Mouse (Mus musculus): ENCODE measurements around the gene Antxr2. TPM values are rescaled to one million over a fixed set of nuclear protein-coding genes. Genes with fewer than 3 reads are reported as not detected.
A peak's percentile ranks its signal among the peaks of the same experiment; 100 is the strongest.

The Antxr2 gene
- total and polyA plus RNA-seq, 3 experiments, result 3.6 to 4.0 (median 3.9) TPM

GRCm38 (mm10) chr5:98024545-98024944 lies 6.3 kb downstream of the Antxr2 start:
- H3K9ac ChIP-seq (ENCODE audit: insufficient read depth, low read depth), result no peak overlapping the region
- peaks cover 12 to 34% of the 10 kb centered on the region in 2 experiments for H3K4me1 ChIP-seq (ENCODE audit: control insufficient read depth in 1 of 2, insufficient read depth in 2 of 2)
- TF ChIP-seq CHD1 (IDR thresholded peaks at IDR 0.05; ENCODE audit: low read depth, low read length), result no peak
- TF ChIP-seq MEF2A (IDR thresholded peaks at IDR 0.05; ENCODE audit: borderline replicate concordance, low read depth, low read length), result no peak
- no peak for TF ChIP-seq UBTF (IDR thresholded peaks at IDR 0.05; ENCODE audit: low read depth, low read length)
- no peak for TF ChIP-seq RAD21 (IDR thresholded peaks at IDR 0.05; ENCODE audit: low read depth, low read length)
- TF ChIP-seq BHLHE40 (IDR thresholded peaks at IDR 0.05; ENCODE audit: low read depth, low read length), result no peak
- no peak for TF ChIP-seq USF2 (conservative IDR thresholded peaks at IDR 0.05; ENCODE audit: low read depth, low read length)
- no peak for TF ChIP-seq MXI1 (IDR thresholded peaks at IDR 0.05; ENCODE audit: low read depth, low read length)
- TF ChIP-seq POLR2A (IDR thresholded peaks at IDR 0.05; ENCODE audit: low read depth, low read length), result no peak
- no peak for TF ChIP-seq NRF1 (IDR thresholded peaks at IDR 0.05; ENCODE audit: low read depth, low read length)
- TF ChIP-seq MYC (IDR thresholded peaks at IDR 0.05; ENCODE audit: low read depth, low read length), result no peak
- TF ChIP-seq NELFE (IDR thresholded peaks at IDR 0.05; ENCODE audit: low read depth, low read length), result no peak
- no peak for TF ChIP-seq JUND (conservative IDR thresholded peaks at IDR 0.05; ENCODE audit: low read depth, low read length)
- TF ChIP-seq PAX5 (IDR thresholded peaks at IDR 0.05; ENCODE audit: low read length), result no peak
- TF ChIP-seq EP300 (IDR thresholded peaks at IDR 0.05; ENCODE audit: low read length), result no peak
- no peak for TF ChIP-seq IRF4 (IDR thresholded peaks at IDR 0.05; ENCODE audit: low read depth, low read length)
- H3K4me2 ChIP-seq (ENCODE audit: insufficient read depth, low read depth, poor library complexity, severe bottlenecking), result no peak overlapping the region
- H3K27ac ChIP-seq (ENCODE audit: insufficient read depth, low read depth), result no peak overlapping the region
- no peaks in the 10 kb centered on the region for H3K9me3 ChIP-seq (replicated peaks; ENCODE audit: low read length)
- no peak for DNase-seq (ENCODE audit: extremely low read depth)
- peaks cover 3% of the 10 kb centered on the region; the same call in 1 of the 2 replicates for H3K79me2 ChIP-seq (replicated peaks; ENCODE audit: control insufficient read depth, extremely low read depth, insufficient read depth, poor library complexity, severe bottlenecking)
- peaks cover 11 to 24% of the 10 kb centered on the region in 2 experiments for H3K36me3 ChIP-seq (replicated peaks in 1 of 2; ENCODE audit: control insufficient read depth in 1 of 2, insufficient read depth in 1 of 2, low read length in 1 of 2)
- in situ Hi-C loops (cut with MboI; ENCODE audit: low pct_ligation_motif_present, low pct_unique_long_range_greater_than_20kb, low sequenced_read_pairs) (loop anchor here (10.0 kb wide), 1 partner anchor 50 kb away; no protein-coding TSS in a partner anchor), dilution Hi-C loops (cut with MboI; ENCODE audit: extremely low pct_ligation_motif_present, extremely low pct_unique_long_range_greater_than_20kb, low sequenced_read_pairs) (no loop called here)
- H3K27me3 ChIP-seq (replicated peaks), result no peaks in the 10 kb centered on the region
- H3K4me3 ChIP-seq (replicated peaks in 1 of 3; ENCODE audit: low read depth in 2 of 3, low read length in 2 of 3, poor library complexity in 1 of 3), result no peak overlapping the region

- H3K36me3 ChIP-seq (replicated peaks in 1 of 2; ENCODE audit: control insufficient read depth in 1 of 2, insufficient read depth in 1 of 2, low read length in 1 of 2), result peaks cover 6 to 13% of the 10 kb centered on the region in 2 experiments
- peak overlapping the region; percentile 67 for H3K4me2 ChIP-seq (ENCODE audit: insufficient read depth, low read depth, poor library complexity, severe bottlenecking)
- H3K79me2 ChIP-seq (replicated peaks; ENCODE audit: control insufficient read depth, extremely low read depth, insufficient read depth, poor library complexity, severe bottlenecking), result no peaks in the 10 kb centered on the region; the same call in 1 of the 2 replicates
- in situ Hi-C loops (cut with MboI; ENCODE audit: low pct_ligation_motif_present, low pct_unique_long_range_greater_than_20kb, low sequenced_read_pairs) (loop anchor here (10.0 kb wide), 1 partner anchor 47 kb away; no protein-coding TSS in a partner anchor), dilution Hi-C loops (cut with MboI; ENCODE audit: extremely low pct_ligation_motif_present, extremely low pct_unique_long_range_greater_than_20kb, low sequenced_read_pairs) (no loop called here)
- no peak overlapping the region; the same call in 1 of the 2 replicates for H3K9ac ChIP-seq (ENCODE audit: insufficient read depth, low read depth)
- H3K4me3 ChIP-seq (replicated peaks in 1 of 3; ENCODE audit: low read depth in 2 of 3, low read length in 2 of 3, poor library complexity in 1 of 3), result no peak overlapping the region
- DNase-seq (ENCODE audit: extremely low read depth), result no peak
- 0 out of 2 replicates have a peak overlapping the region, but pooled peaks have one; percentile 42 for H3K27ac ChIP-seq (ENCODE audit: insufficient read depth, low read depth)
- TF ChIP-seq POLR2AphosphoS2 (IDR thresholded peaks at IDR 0.05; ENCODE audit: low read depth, low read length), result no peak
- peak; percentile 80; the same call in 1 of the 2 replicates for TF ChIP-seq RCOR1 (conservative IDR thresholded peaks at IDR 0.05; ENCODE audit: low read depth, low read length)
- TF ChIP-seq BHLHE40 (IDR thresholded peaks at IDR 0.05; ENCODE audit: low read depth, low read length), result peak; percentile 79
- TF ChIP-seq ZKSCAN1 (IDR thresholded peaks at IDR 0.05; ENCODE audit: borderline replicate concordance, low read depth, low read length), result no peak
- TF ChIP-seq ZNF384 (IDR thresholded peaks at IDR 0.05; ENCODE audit: low read depth, low read length), result no peak
- TF ChIP-seq MXI1 (IDR thresholded peaks at IDR 0.05; ENCODE audit: low read depth, low read length), result peak; percentile 81
- TF ChIP-seq TCF12 (IDR thresholded peaks at IDR 0.05; ENCODE audit: low read depth, low read length), result 0 out of 2 replicates have a peak, but pooled peaks have one; percentile 42
- peak; percentile 91 for TF ChIP-seq JUND (conservative IDR thresholded peaks at IDR 0.05; ENCODE audit: low read depth, low read length)
- TF ChIP-seq MAX (IDR thresholded peaks at IDR 0.05; ENCODE audit: low read length), result 0 out of 2 replicates have a peak, but pooled peaks have one; percentile 28
- TF ChIP-seq IRF4 (IDR thresholded peaks at IDR 0.05; ENCODE audit: low read depth, low read length), result peak; percentile 95
- no peak for TF ChIP-seq ZMIZ1 (IDR thresholded peaks at IDR 0.05; ENCODE audit: low read depth, low read length)
- TF ChIP-seq MYC (IDR thresholded peaks at IDR 0.05; ENCODE audit: low read depth, low read length), result peak; percentile 90
- 0 out of 2 replicates have a peak, but pooled peaks have one; percentile 4 for TF ChIP-seq E2F4 (IDR thresholded peaks at IDR 0.05; ENCODE audit: insufficient replicate concordance, low read depth, low read length)
- no peak for TF ChIP-seq NELFE (IDR thresholded peaks at IDR 0.05; ENCODE audit: low read depth, low read length)
- no peak for TF ChIP-seq NRF1 (IDR thresholded peaks at IDR 0.05; ENCODE audit: low read depth, low read length)
- TF ChIP-seq SIN3A (IDR thresholded peaks at IDR 0.05; ENCODE audit: low read length), result peak; percentile 44; the same call in 1 of the 2 replicates
- TF ChIP-seq JUN (IDR thresholded peaks at IDR 0.05; ENCODE audit: insufficient read depth, low read depth, low read length), result peak; percentile 75
- peak; percentile 89 for TF ChIP-seq EP300 (IDR thresholded peaks at IDR 0.05; ENCODE audit: low read length)
- 0 out of 2 replicates have a peak, but pooled peaks have one; percentile 14 for TF ChIP-seq KAT2A (IDR thresholded peaks at IDR 0.05; ENCODE audit: insufficient replicate concordance, low read length)
- peak; percentile 72 for TF ChIP-seq ETS1 (conservative IDR thresholded peaks at IDR 0.05; ENCODE audit: low read depth, low read length)
- no peak for TF ChIP-seq USF1 (IDR thresholded peaks at IDR 0.05; ENCODE audit: low read depth, low read length)
- TF ChIP-seq MEF2A (IDR thresholded peaks at IDR 0.05; ENCODE audit: borderline replicate concordance, low read depth, low read length), result peak; percentile 54; the same call in 1 of the 2 replicates
- peak; percentile 66 for TF ChIP-seq CHD2 (IDR thresholded peaks at IDR 0.05; ENCODE audit: low read length)
- no peak for TF ChIP-seq HCFC1 (IDR thresholded peaks at IDR 0.05; ENCODE audit: low read depth, low read length)
- H3K4me1 ChIP-seq (ENCODE audit: control insufficient read depth in 1 of 2, insufficient read depth in 2 of 2), result peaks cover 25 to 49% of the 10 kb centered on the region in 2 experiments
- no peaks in the 10 kb centered on the region for H3K9me3 ChIP-seq (replicated peaks; ENCODE audit: low read length)
- H3K27me3 ChIP-seq (replicated peaks), result no peaks in the 10 kb centered on the region
These were observed 9.3 kb downstream of the Antxr2 start for GRCm38 (mm10) chr5:98021518-98021917.

Measured in CH12.LX (cell line).